In genomic region chr11:87568255-87568953, GRCm38 (mm10) we compare ENCODE assay signal across 8 mouse cellular contexts. TPM values are rescaled to one million over a fixed set of nuclear protein-coding genes. Genes with fewer than 3 reads are reported as not detected.
A peak's percentile ranks its signal among the peaks of the same experiment; 100 is the strongest.
DNase-seq lines count a peak whose midpoint lies in the region; ATAC-seq and TF ChIP-seq lines count a peak whose summit lies in the region.

Gene Sept4 (plus strand): TSS chr11:87568903.

- no peak within 1 kb of the TSS for H3K27ac ChIP-seq in lung, embryonic 14.5 days (ENCODE audit: low read depth)
- H3K27ac ChIP-seq in forebrain, postnatal 0 days (ENCODE audit: low read depth, low read length): no peak within 1 kb of the TSS
- no peak within 1 kb of the TSS for H3K27ac ChIP-seq in liver, embryonic 11.5 days (ENCODE audit: low read depth, low read length)

- no peak for ATAC-seq in lung, embryonic 14.5 days (ENCODE audit: insufficient read depth)
- no peak for ATAC-seq in forebrain, postnatal 0 days
- no peak for ATAC-seq in hematopoietic stem cell, adult 5-6 weeks (replicated peaks in 1 of 2; ENCODE audit: insufficient read depth in 1 of 2, low FRiP score in 2 of 2, low TSS enrichment in 1 of 2, low read depth in 1 of 2, poor library complexity in 2 of 2, severe bottlenecking in 2 of 2)
- no peak for ATAC-seq in liver, embryonic 11.5 days (replicated peaks; ENCODE audit: low FRiP score)

- DNase-seq in lung, embryonic 14.5 days: no peak
- no peak for DNase-seq in lung, postnatal 36 days
- peak; percentile 40 for DNase-seq in forebrain, postnatal 0 days
- DNase-seq in liver, embryonic 11.5 days (ENCODE audit: low spot score): no peak
- DNase-seq in natural killer cell, adult 2 months (ENCODE audit: low spot score in 2 of 2): no peak
- DNase-seq in urinary bladder, postnatal 10 days (ENCODE audit: low spot score): no peak
- no peak for DNase-seq in urinary bladder, adult 18-20 months (ENCODE audit: low spot score in 2 of 2)

- H3K4me2 ChIP-seq in lung, embryonic 14.5 days: no peak within 1 kb of the TSS
- no peak within 1 kb of the TSS for H3K4me2 ChIP-seq in forebrain, postnatal 0 days (ENCODE audit: low read depth)
- H3K4me2 ChIP-seq in liver, embryonic 11.5 days: no peak within 1 kb of the TSS

- no peak within 1 kb of the TSS for H3K9ac ChIP-seq in lung, embryonic 14.5 days
- H3K9ac ChIP-seq in forebrain, postnatal 0 days: no peak within 1 kb of the TSS
- H3K9ac ChIP-seq in liver, embryonic 11.5 days (ENCODE audit: low read depth, low read length): no peak within 1 kb of the TSS

- H3K36me3 ChIP-seq in lung, embryonic 14.5 days (ENCODE audit: insufficient read depth): no peaks in the 10 kb centered on the region
- no peaks in the 10 kb centered on the region for H3K36me3 ChIP-seq in forebrain, postnatal 0 days (ENCODE audit: insufficient read depth)
- H3K36me3 ChIP-seq in liver, embryonic 11.5 days (ENCODE audit: control insufficient read depth, insufficient read depth, low read length): no peaks in the 10 kb centered on the region

- no peak within 1 kb of the TSS for H3K4me3 ChIP-seq in lung, embryonic 14.5 days (ENCODE audit: low read depth, low read length)
- H3K4me3 ChIP-seq in forebrain, postnatal 0 days (ENCODE audit: low read depth, low read length): no peak within 1 kb of the TSS
- no peak within 1 kb of the TSS for H3K4me3 ChIP-seq in liver, embryonic 11.5 days (ENCODE audit: low read depth, low read length)

- no peaks in the 10 kb centered on the region for H3K27me3 ChIP-seq in lung, embryonic 14.5 days (ENCODE audit: insufficient read depth, low read length)
- no peaks in the 10 kb centered on the region for H3K27me3 ChIP-seq in forebrain, postnatal 0 days (ENCODE audit: insufficient read depth, low read length)
- no peaks in the 10 kb centered on the region for H3K27me3 ChIP-seq in liver, embryonic 11.5 days (replicated peaks; ENCODE audit: control insufficient read depth, insufficient read depth, low read length)

- H3K4me1 ChIP-seq in lung, embryonic 14.5 days (ENCODE audit: insufficient read depth): no peaks in the 10 kb centered on the region; the same call in 1 of the 2 replicates
- H3K4me1 ChIP-seq in forebrain, postnatal 0 days (ENCODE audit: insufficient read depth): no peaks in the 10 kb centered on the region
- H3K4me1 ChIP-seq in liver, embryonic 11.5 days (replicated peaks; ENCODE audit: control insufficient read depth, insufficient read depth, low read length): peaks cover 2% of the 10 kb centered on the region; the same call in 1 of the 2 replicates

- TF ChIP-seq CTCF in lung, embryonic 14.5 days (IDR thresholded peaks at IDR 0.05; ENCODE audit: low read depth): no peak
- no peak for TF ChIP-seq CTCF in forebrain, postnatal 0 days (IDR thresholded peaks at IDR 0.05; ENCODE audit: low read depth)

- WGBS in lung, embryonic 14.5 days: 74% methylated on average over 7 of the region's 7 CpGs
- WGBS in forebrain, postnatal 0 days: 75% methylated on average over 7 of the region's 7 CpGs
- 75% methylated on average over 7 of the region's 7 CpGs for WGBS in liver, embryonic 11.5 days

- no peaks in the 10 kb centered on the region for H3K9me3 ChIP-seq in lung, embryonic 14.5 days (ENCODE audit: low read depth, low read length)
- no peaks in the 10 kb centered on the region for H3K9me3 ChIP-seq in forebrain, postnatal 0 days (ENCODE audit: low read length)
- H3K9me3 ChIP-seq in liver, embryonic 11.5 days (ENCODE audit: control insufficient read depth, low read length): no peaks in the 10 kb centered on the region

RNA-seq across cellular contexts. Expression of gene Sept4, which starts in this region (rescaled TPM):
- polyA plus RNA-seq in lung, embryonic 14.5 days (2014; fragmentation: Nextera tagmentation; extraction: Ambion mirVana): 48.5 TPM in 2 replicates
- total RNA-seq in forebrain, postnatal 0 days (2014; rRNA removed): 19.9 and 22.5 TPM in 2 replicates
- 33.5 and 34.2 TPM in 2 replicates for polyA plus RNA-seq in forebrain, postnatal 0 days (2015; fragmentation: Nextera tagmentation; extraction: Ambion mirVana)
- total RNA-seq in hematopoietic stem cell, adult 5-6 weeks (2017): 7.6 and 12.0 TPM in 2 replicates
- polyA plus RNA-seq in liver, embryonic 11.5 days (2014; fragmentation: Nextera tagmentation; extraction: Ambion mirVana): 11.1 and 12.8 TPM in 2 replicates
